Mouse (Mus musculus) neural tube, embryonic 12.5 days (tissue): ENCODE results near the gene Myl3. TPM values are rescaled to one million over a fixed set of nuclear protein-coding genes. Genes with fewer than 3 reads are reported as not detected.
A peak's percentile ranks its signal among the peaks of the same experiment; 100 is the strongest.

Experiments used
- ATAC-seq: fragments of 200-750 bp; cut with Nextera tagmentation; 2 replicates; pipeline ENCODE4 v1.8.0; 2017; ENCODE audit warnings: low read depth, mild to moderate bottlenecking, moderate TSS enrichment, moderate library complexity; ENCODE audit not compliant: low FRiP score
- H3K27ac ChIP-seq: fragments of 300-500 bp; sonication (generic); 2 replicates; pipeline ENCODE4 v1.5.1; 2016
- H3K27me3 ChIP-seq: fragments of 300-500 bp; sonication (generic); replicated peaks from 2 replicates; pipeline ENCODE4 v1.6.1; 2016; ENCODE audit warnings: mild to moderate bottlenecking
- H3K36me3 ChIP-seq: fragments of 300-500 bp; sonication (generic); 2 replicates; pipeline ENCODE4 v1.6.1; 2016; ENCODE audit warnings: mild to moderate bottlenecking
- H3K4me1 ChIP-seq: fragments of 300-500 bp; sonication (generic); 2 replicates; pipeline ENCODE4 v1.6.1; 2016
- H3K4me2 ChIP-seq: fragments of 300-500 bp; sonication (generic); replicated peaks from 2 replicates; pipeline ENCODE4 v1.6.1; 2016; ENCODE audit warnings: mild to moderate bottlenecking
- H3K4me3 ChIP-seq: fragments of 300-500 bp; sonication (generic); 2 replicates; pipeline ENCODE4 v1.5.1; 2016
- H3K9ac ChIP-seq: fragments of 300-500 bp; sonication (generic); 2 replicates; pipeline ENCODE4 v1.6.1; 2016; ENCODE audit warnings: mild to moderate bottlenecking
- H3K9me3 ChIP-seq: fragments of 300-500 bp; sonication (generic); 2 replicates; pipeline ENCODE4 v1.6.1; 2016; ENCODE audit warnings: mild to moderate bottlenecking
- WGBS: fragments of 180-500 bp; shearing (Covaris S2); methylation state at CpG from one replicate; pipeline ENCODE4 v1.1.7; 2016; 5-methylcytosine and 5-hydroxymethylcytosine counted together
- polyA plus RNA-seq: library from polyadenylated mRNA; unstranded; fragments of >200 nt; fragmentation: Nextera tagmentation; extraction: Ambion mirVana; gene quantifications from 2 replicates; pipeline ENCODE4 v1.2.1, GENCODE M21; 2016

Gene Myl3
- polyA plus RNA-seq, 1 experiment from 2014 or later: 1.0 TPM

GRCm38 (mm10) chr9:110733102-110733501, 8.6 kb upstream of the Myl3 start:
- Histone ChIP-seq H3K4me1 (peaks cover 43% of the 10 kb centered on the region), H3K27me3 (no peaks in the 10 kb centered on the region), H3K36me3 (no peaks in the 10 kb centered on the region; the same call in 1 of the 2 replicates), H3K4me3 (peak overlapping the region; percentile 21; the same call in 1 of the 2 replicates), H3K27ac (no peak overlapping the region), H3K9ac (peak overlapping the region; percentile 22; the same call in 1 of the 2 replicates), H3K9me3 (no peaks in the 10 kb centered on the region), H3K4me2 (peak overlapping the region; percentile 67)
- 0 out of 2 replicates have a peak, but pooled peaks have one; percentile 43 for ATAC-seq
- 9% methylated on average over 8 of the region's 8 CpGs for WGBS

DNA sequence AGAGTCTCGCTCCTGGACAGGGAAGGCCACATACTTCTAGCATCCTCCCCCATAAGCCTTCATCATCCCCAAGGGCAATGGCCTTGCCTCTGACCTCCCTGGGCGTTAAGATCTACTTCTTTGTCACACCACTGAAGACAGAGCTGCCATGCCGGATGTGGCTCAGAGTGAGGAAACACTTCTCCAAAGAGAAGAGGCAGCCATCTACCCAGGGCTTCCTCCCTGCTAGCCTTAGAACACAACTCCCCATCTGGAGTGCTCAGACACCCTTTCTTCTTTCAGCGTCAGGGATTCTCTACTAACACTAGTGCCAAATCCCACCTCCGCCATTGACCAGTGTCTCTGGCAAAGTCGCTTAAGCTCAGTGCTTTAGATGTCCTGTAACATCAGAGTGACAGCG, 7.5 kb upstream of the Myl3 start:
- ATAC-seq: no peak
- 77% methylated on average over 7 of the region's 7 CpGs for WGBS
- Histone ChIP-seq H3K4me3 (no peak overlapping the region), H3K27me3 (no peaks in the 10 kb centered on the region), H3K27ac (no peak overlapping the region), H3K36me3 (no peaks in the 10 kb centered on the region; the same call in 1 of the 2 replicates), H3K9me3 (no peaks in the 10 kb centered on the region), H3K4me2 (no peak overlapping the region), H3K9ac (no peak overlapping the region), H3K4me1 (peaks cover 43% of the 10 kb centered on the region)

GRCm38 (mm10) chr9:110736362-110736761, 5.3 kb upstream of the Myl3 start:
- H3K36me3 ChIP-seq: no peaks in the 10 kb centered on the region
- no peak overlapping the region for H3K9ac ChIP-seq
- H3K4me1 ChIP-seq: peaks cover 50% of the 10 kb centered on the region
- no peak overlapping the region for H3K27ac ChIP-seq
- no peak for ATAC-seq
- H3K9me3 ChIP-seq: no peaks in the 10 kb centered on the region
- no peak overlapping the region for H3K4me3 ChIP-seq
- H3K27me3 ChIP-seq: no peaks in the 10 kb centered on the region
- no peak overlapping the region for H3K4me2 ChIP-seq
- WGBS: 35% methylated on average over 9 of the region's 9 CpGs

- Histone ChIP-seq H3K9ac (no peak overlapping the region), H3K9me3 (no peaks in the 10 kb centered on the region), H3K4me2 (no peak overlapping the region), H3K27ac (no peak overlapping the region), H3K4me1 (peaks cover 45% of the 10 kb centered on the region), H3K4me3 (no peak overlapping the region), H3K27me3 (no peaks in the 10 kb centered on the region), H3K36me3 (no peaks in the 10 kb centered on the region)
- no peak for ATAC-seq
- WGBS: 18% methylated on average over 1 of the region's 1 CpGs
Observed at GRCm38 (mm10) chr9:110738054-110738453, 3.6 kb upstream of the Myl3 start.

DNA sequence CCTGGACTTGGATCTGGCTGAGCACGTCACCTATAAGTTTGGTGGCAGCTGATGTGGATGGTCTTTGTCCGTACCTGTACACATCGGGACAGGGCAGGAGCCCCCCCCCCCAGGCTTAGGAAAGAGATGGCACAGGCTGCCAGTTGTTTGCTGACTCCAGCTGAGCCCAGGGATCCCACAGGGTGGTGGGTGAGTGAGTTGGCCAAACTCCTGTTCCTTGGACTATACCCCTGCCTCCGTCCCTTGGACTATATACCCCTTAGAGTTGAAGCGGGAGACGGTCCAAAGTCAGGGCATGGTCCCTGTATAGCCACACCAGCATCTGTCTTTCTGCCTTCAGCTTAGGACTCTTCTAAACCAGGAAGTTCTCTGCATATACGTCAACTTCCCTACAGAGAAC, 1.7 kb upstream of the Myl3 start:
- peaks cover 36% of the 10 kb centered on the region for H3K4me1 ChIP-seq
- no peak overlapping the region for H3K9ac ChIP-seq
- H3K4me3 ChIP-seq: no peak overlapping the region
- no peaks in the 10 kb centered on the region for H3K36me3 ChIP-seq
- no peak for ATAC-seq
- H3K9me3 ChIP-seq: no peaks in the 10 kb centered on the region
- 90% methylated on average over 7 of the region's 7 CpGs for WGBS
- no peak overlapping the region for H3K4me2 ChIP-seq
- H3K27ac ChIP-seq: no peak overlapping the region
- H3K27me3 ChIP-seq: no peaks in the 10 kb centered on the region

DNA sequence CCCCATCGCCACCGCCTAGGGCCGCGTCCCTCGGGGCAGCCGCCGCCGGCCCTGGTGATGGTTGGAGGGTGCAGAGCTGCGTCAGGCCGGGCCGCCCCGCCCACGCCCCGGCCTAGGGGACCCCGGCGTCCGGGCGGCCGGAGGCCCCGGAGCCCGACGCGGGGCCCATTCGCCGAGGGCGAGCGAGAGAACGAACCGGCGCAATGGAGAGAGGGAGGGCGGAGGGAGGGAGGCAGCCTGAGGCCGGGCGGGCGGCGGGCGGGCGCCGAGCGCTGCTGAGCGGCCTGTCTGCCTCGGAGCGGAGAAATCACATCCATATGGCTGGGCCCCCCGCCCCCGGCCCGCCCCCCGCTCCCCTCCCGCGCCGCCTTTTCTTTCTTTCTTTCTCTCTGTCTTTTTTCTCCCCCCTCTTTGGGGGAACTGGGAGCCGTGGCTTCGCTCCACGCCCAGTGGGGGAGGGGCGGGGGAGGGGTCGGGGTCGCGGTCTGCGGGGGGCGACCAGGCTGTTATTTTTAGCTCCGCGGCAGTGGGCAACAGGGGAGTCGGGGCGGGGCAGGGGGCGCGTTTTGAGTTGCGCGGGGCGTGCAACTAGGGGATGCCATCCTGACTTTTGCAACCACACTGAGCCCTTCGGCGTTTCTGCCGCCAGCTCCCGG, 762 bp downstream of the Myl3 start:
- WGBS: 1% methylated on average over 67 of the region's 71 CpGs
- Histone ChIP-seq H3K9ac (peak overlapping the region; percentile 82), H3K4me1 (peaks cover 35% of the 10 kb centered on the region), H3K36me3 (no peaks in the 10 kb centered on the region), H3K27me3 (0 out of 2 replicates have a peak, but pooled peaks cover 3% of the 10 kb centered on the region), H3K4me2 (peak overlapping the region; percentile 93), H3K27ac (peak overlapping the region; percentile 21; the same call in 1 of the 2 replicates), H3K9me3 (no peaks in the 10 kb centered on the region), H3K4me3 (peak overlapping the region; percentile 76)
- ATAC-seq: peak; percentile 66

GRCm38 (mm10) chr9:110742951-110743455, 1.3 kb downstream of the Myl3 start:
- Histone ChIP-seq H3K36me3 (no peaks in the 10 kb centered on the region), H3K4me1 (peaks cover 34% of the 10 kb centered on the region), H3K27me3 (0 out of 2 replicates have a peak, but pooled peaks cover 3% of the 10 kb centered on the region), H3K4me3 (peak overlapping the region; percentile 76), H3K4me2 (peak overlapping the region; percentile 93), H3K9ac (peak overlapping the region; percentile 82), H3K9me3 (no peaks in the 10 kb centered on the region), H3K27ac (peak overlapping the region; percentile 21; the same call in 1 of the 2 replicates)
- peak; percentile 48 for ATAC-seq
- WGBS: under 1% methylated on average over 49 of the region's 49 CpGs

DNA sequence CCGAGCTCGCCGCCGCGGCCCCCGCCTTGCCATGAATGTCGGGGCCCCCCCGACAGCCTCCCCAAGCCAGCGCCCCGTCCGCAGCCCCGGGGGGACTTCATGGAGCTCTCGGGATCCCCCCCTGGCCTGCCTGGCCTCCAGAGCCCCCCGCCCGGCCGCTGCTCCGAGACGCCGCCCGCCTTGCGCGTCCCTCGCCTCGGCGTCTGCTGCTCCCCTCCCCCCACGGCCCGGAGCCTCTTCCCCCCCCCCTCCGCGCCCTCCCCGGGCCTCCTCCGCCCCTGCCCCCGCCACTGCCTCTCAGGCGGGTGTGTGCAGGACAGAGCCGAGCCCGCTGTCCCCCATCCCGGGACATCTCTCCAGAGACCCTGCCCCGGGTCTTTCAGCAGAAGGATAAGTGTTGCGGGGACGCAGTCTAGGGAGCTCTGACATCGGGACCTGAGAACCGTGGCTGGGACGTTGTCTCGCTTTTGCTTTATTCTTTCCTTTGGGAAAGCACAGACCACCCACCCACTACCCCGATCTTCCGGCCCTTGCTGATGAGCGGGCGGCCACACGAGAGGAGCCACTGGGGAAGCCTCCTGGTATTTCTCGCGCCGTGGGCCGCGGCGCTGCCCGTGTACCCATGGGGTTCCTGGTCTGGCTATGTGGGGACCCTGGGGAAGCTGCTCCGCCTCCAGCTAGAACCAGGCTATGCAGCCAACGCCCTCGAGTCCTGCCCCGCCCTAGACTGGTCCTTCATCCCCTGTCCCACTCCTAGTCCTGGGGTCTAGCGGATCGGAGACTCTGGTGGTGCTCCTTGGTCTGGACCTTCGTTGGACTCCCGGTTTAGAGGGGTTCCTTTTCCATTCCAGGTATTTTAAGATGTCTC, 2.0 kb downstream of the Myl3 start:
- Histone ChIP-seq H3K27ac (peak overlapping the region; percentile 21; the same call in 1 of the 2 replicates), H3K27me3 (0 out of 2 replicates have a peak, but pooled peaks cover 3% of the 10 kb centered on the region), H3K4me1 (peaks cover 34% of the 10 kb centered on the region), H3K9ac (peak overlapping the region; percentile 82), H3K4me2 (peak overlapping the region; percentile 93), H3K36me3 (no peaks in the 10 kb centered on the region), H3K9me3 (no peaks in the 10 kb centered on the region), H3K4me3 (peak overlapping the region; percentile 76)
- 1% methylated on average over 56 of the region's 63 CpGs for WGBS
- ATAC-seq: peak; percentile 54

- H3K4me3 ChIP-seq: no peak overlapping the region
- no peak for ATAC-seq
- WGBS: 11% methylated on average over 5 of the region's 5 CpGs
- H3K27me3 ChIP-seq: 0 out of 2 replicates have a peak, but pooled peaks cover 3% of the 10 kb centered on the region
- H3K36me3 ChIP-seq: no peaks in the 10 kb centered on the region
- H3K27ac ChIP-seq: no peak overlapping the region
- H3K9ac ChIP-seq: no peak overlapping the region
- H3K9me3 ChIP-seq: no peaks in the 10 kb centered on the region
- peaks cover 35% of the 10 kb centered on the region for H3K4me1 ChIP-seq
- no peak overlapping the region for H3K4me2 ChIP-seq
Observed at GRCm38 (mm10) chr9:110745752-110746151, 4.1 kb downstream of the Myl3 start.

- Histone ChIP-seq H3K36me3 (no peaks in the 10 kb centered on the region), H3K9ac (no peak overlapping the region), H3K4me2 (no peak overlapping the region), H3K27me3 (0 out of 2 replicates have a peak, but pooled peaks cover 3% of the 10 kb centered on the region), H3K4me3 (no peak overlapping the region), H3K27ac (no peak overlapping the region), H3K9me3 (no peaks in the 10 kb centered on the region), H3K4me1 (peaks cover 32% of the 10 kb centered on the region)
- WGBS: 7% methylated on average over 5 of the region's 5 CpGs
- ATAC-seq: no peak
Observed at GRCm38 (mm10) chr9:110746238-110746637, 4.6 kb downstream of the Myl3 start.

DNA sequence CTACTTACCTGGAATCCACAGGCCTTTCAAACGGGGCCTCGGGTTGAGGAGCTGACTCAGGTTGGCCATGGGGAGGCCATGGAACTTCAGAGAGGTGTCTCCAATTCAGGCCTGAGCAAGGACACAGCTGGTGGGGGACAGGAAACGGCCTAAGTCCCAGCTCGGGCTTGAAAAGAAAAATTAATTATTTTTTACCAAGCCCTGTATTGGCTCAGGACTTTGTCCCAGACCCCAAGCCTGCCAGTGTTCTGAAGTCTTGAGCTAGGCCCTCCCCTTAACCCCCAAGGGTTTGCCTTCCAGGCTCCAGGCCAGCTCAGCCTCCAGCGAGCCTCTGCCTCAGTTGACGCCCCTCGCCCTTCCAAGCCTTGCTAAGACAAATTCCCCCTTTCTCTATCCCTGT, 5.3 kb downstream of the Myl3 start, which contains the start of gene Pth1r:
Gene Pth1r, minus strand, starts transcription at position 185 of the 400 bp plus-strand sequence.
- H3K4me1 ChIP-seq: peaks cover 25% of the 10 kb centered on the region

GRCm38 (mm10) chr9:110748451-110748850, 6.8 kb downstream of the Myl3 start:
- H3K4me3 ChIP-seq: no peak overlapping the region
- H3K9me3 ChIP-seq: no peaks in the 10 kb centered on the region
- no peaks in the 10 kb centered on the region for H3K36me3 ChIP-seq
- H3K4me2 ChIP-seq: no peak overlapping the region
- H3K27me3 ChIP-seq: 0 out of 2 replicates have a peak, but pooled peaks cover 3% of the 10 kb centered on the region
- H3K9ac ChIP-seq: no peak overlapping the region
- H3K4me1 ChIP-seq: peaks cover 21% of the 10 kb centered on the region
- H3K27ac ChIP-seq: no peak overlapping the region
- WGBS: 75% methylated on average over 2 of the region's 2 CpGs
- ATAC-seq: no peak

More for the DNA sequence above, 5.3 kb downstream of the Myl3 start, which contains the start of gene Pth1r:
- H3K27me3 ChIP-seq: 0 out of 2 replicates have a peak, but pooled peaks cover 3% of the 10 kb centered on the region
- no peaks in the 10 kb centered on the region for H3K36me3 ChIP-seq
- H3K9me3 ChIP-seq: no peaks in the 10 kb centered on the region
- no peak within 1 kb of the TSS for H3K4me2 ChIP-seq
- no peak within 1 kb of the TSS for H3K4me3 ChIP-seq
- ATAC-seq: no peak
- no peak within 1 kb of the TSS for H3K9ac ChIP-seq
- H3K27ac ChIP-seq: no peak within 1 kb of the TSS
- 63% methylated on average over 7 of the region's 7 CpGs for WGBS
